Mouse (Mus musculus) megakaryocyte, adult 5-6 weeks (primary cell): ENCODE measurements around the gene Ptprj. TPM values are rescaled to one million over a fixed set of nuclear protein-coding genes. Genes with fewer than 3 reads are reported as not detected.
A peak's percentile ranks its signal among the peaks of the same experiment; 100 is the strongest.

Experiments used
- ATAC-seq: 2 replicates; pipeline ENCODE4 v1.8.0; 2016; ENCODE audit warnings: mild to moderate bottlenecking, inconsistent platforms; ENCODE audit not compliant: poor library complexity, severe bottlenecking
- total RNA-seq, 2 experiments: library from RNA; stranded (forward) in 1 of 2; stranded (reverse) in 1 of 2; fragments of 153-499, 151-499 nt in 1 of 2; fragments of 221-1000, 200-1000 nt in 1 of 2; gene quantifications; 2 replicates each; pipeline versions ENCODE4 v1.2.3 to v1.2.4; 2015 to 2017

Ptprj gene
- total RNA-seq, 2 experiments from 2014 or later, result 94.7 to 103 TPM

GRCm38 (mm10) chr2:90528107-90528506 is 52.3 kb downstream of the Ptprj start:
- ATAC-seq, result no peak

GRCm38 (mm10) chr2:90526971-90527370 is 53.5 kb downstream of the Ptprj start:
- ATAC-seq, result no peak

- no peak for ATAC-seq
These were observed 53.9 kb downstream of the Ptprj start for GRCm38 (mm10) chr2:90526564-90526963.

- ATAC-seq, result no peak
These were observed 54.6 kb downstream of the Ptprj start for GRCm38 (mm10) chr2:90525807-90526206.

GRCm38 (mm10) chr2:90522455-90522854 is 58.0 kb downstream of the Ptprj start:
- ATAC-seq, result peak; percentile 44; the same call in 1 of the 2 replicates

GRCm38 (mm10) chr2:90521909-90522308 is 58.5 kb downstream of the Ptprj start:
- peak; percentile 54 for ATAC-seq

- ATAC-seq, result no peak
These were observed 62.2 kb downstream of the Ptprj start for GRCm38 (mm10) chr2:90518296-90518695.

- ATAC-seq, result peak; percentile 51; the same call in 1 of the 2 replicates
These were observed 65.5 kb downstream of the Ptprj start for GRCm38 (mm10) chr2:90514969-90515368.

GRCm38 (mm10) chr2:90509268-90509667 is 71.2 kb downstream of the Ptprj start:
- ATAC-seq, result no peak

GRCm38 (mm10) chr2:90506143-90506542 is 74.3 kb downstream of the Ptprj start:
- no peak for ATAC-seq

- ATAC-seq, result peak; percentile 94
These were observed 75.7 kb downstream of the Ptprj start for GRCm38 (mm10) chr2:90504731-90505171.

- ATAC-seq, result no peak
These were observed 77.1 kb downstream of the Ptprj start for GRCm38 (mm10) chr2:90503182-90503833.

- ATAC-seq, result no peak
These were observed 77.7 kb downstream of the Ptprj start for GRCm38 (mm10) chr2:90502738-90503137.

GRCm38 (mm10) chr2:90501708-90502107 is 78.7 kb downstream of the Ptprj start:
- no peak for ATAC-seq

- ATAC-seq, result no peak
These were observed 79.6 kb downstream of the Ptprj start for GRCm38 (mm10) chr2:90500892-90501291.

- ATAC-seq, result no peak
These were observed 81.4 kb downstream of the Ptprj start for GRCm38 (mm10) chr2:90499002-90499401.

- ATAC-seq, result no peak
These were observed 82.9 kb downstream of the Ptprj start for GRCm38 (mm10) chr2:90497551-90497950.

GRCm38 (mm10) chr2:90496680-90497074 is 83.8 kb downstream of the Ptprj start:
- 0 out of 2 replicates have a peak, but pooled peaks have one; percentile 22 for ATAC-seq

GRCm38 (mm10) chr2:90496012-90496679 is 84.3 kb downstream of the Ptprj start:
- ATAC-seq, result peak; percentile 61

- ATAC-seq, result peak; percentile 83
These were observed 90.0 kb downstream of the Ptprj start for GRCm38 (mm10) chr2:90490279-90491046.

- no peak for ATAC-seq
These were observed 90.6 kb downstream of the Ptprj start for GRCm38 (mm10) chr2:90489839-90490238.
